Mouse (Mus musculus): ENCODE data around the gene Kmt2c. TPM values are rescaled to one million over a fixed set of nuclear protein-coding genes. Genes with fewer than 3 reads are reported as not detected.

Gene Kmt2c
- polyA plus RNA-seq, 2 experiments, result 7.1 TPM

- Histone ChIP-seq H3K27ac (no peak overlapping the region), H3K9ac (replicated peaks) (no peak overlapping the region), H3K9me3 (ENCODE audit: control insufficient read depth, low read length) (no peaks in the 10 kb centered on the region), H3K4me3 (ENCODE audit: insufficient read depth in 1 of 2, low read depth in 2 of 2, low read length in 2 of 2) (no peak overlapping the region), H3K27me3 (ENCODE audit: control insufficient read depth, insufficient read depth, low read length) (no peaks in the 10 kb centered on the region), H3K36me3 (replicated peaks; ENCODE audit: control insufficient read depth, insufficient read depth, low read depth) (no peaks in the 10 kb centered on the region), H3K4me2 (ENCODE audit: low read depth) (no peak overlapping the region), H3K4me1 (replicated peaks; ENCODE audit: control insufficient read depth in 2 of 2, insufficient read depth in 2 of 2, low read length in 1 of 2) (no peaks in the 10 kb centered on the region)
- ATAC-seq (ENCODE audit: insufficient read depth) (no peak), DNase-seq (ENCODE audit: low read depth in 3 of 3, low spot score in 3 of 3) (no peak)
- TF ChIP-seq EP300 (IDR thresholded peaks at IDR 0.05; ENCODE audit: low read depth), result no peak
- no peak for TF ChIP-seq CTCF (IDR thresholded peaks at IDR 0.05; ENCODE audit: low read depth)
- WGBS (ENCODE audit: insufficient replicate concordance), result 47% methylated on average over 3 of the region's 3 CpGs
Observed at GRCm38 (mm10) chr5:25519820-25520219, 21.2 kb upstream of the Kmt2c start.

GRCm38 (mm10) chr5:25517550-25517949, 19.0 kb upstream of the Kmt2c start:
- Histone ChIP-seq H3K4me3 (ENCODE audit: insufficient read depth in 1 of 2, low read depth in 2 of 2, low read length in 2 of 2) (no peak overlapping the region), H3K9ac (replicated peaks) (no peak overlapping the region), H3K27me3 (ENCODE audit: control insufficient read depth, insufficient read depth, low read length) (no peaks in the 10 kb centered on the region), H3K9me3 (ENCODE audit: control insufficient read depth, low read length) (no peaks in the 10 kb centered on the region), H3K4me2 (ENCODE audit: low read depth) (no peak overlapping the region), H3K36me3 (replicated peaks; ENCODE audit: control insufficient read depth, insufficient read depth, low read depth) (no peaks in the 10 kb centered on the region), H3K4me1 (replicated peaks; ENCODE audit: control insufficient read depth in 2 of 2, insufficient read depth in 2 of 2, low read length in 1 of 2) (no peaks in the 10 kb centered on the region), H3K27ac (no peak overlapping the region)
- TF ChIP-seq CTCF (IDR thresholded peaks at IDR 0.05; ENCODE audit: low read depth) (no peak), EP300 (IDR thresholded peaks at IDR 0.05; ENCODE audit: low read depth) (no peak)
- ATAC-seq (ENCODE audit: insufficient read depth) (no peak), DNase-seq (ENCODE audit: low read depth in 3 of 3, low spot score in 3 of 3) (no peak)
- WGBS (ENCODE audit: insufficient replicate concordance), result 63% methylated on average over 5 of the region's 5 CpGs

GRCm38 (mm10) chr5:25516301-25516895, 17.8 kb upstream of the Kmt2c start:
- DNase-seq (ENCODE audit: low read depth in 3 of 3, low spot score in 3 of 3), result no peak
- Histone ChIP-seq H3K36me3 (replicated peaks; ENCODE audit: control insufficient read depth, insufficient read depth, low read depth) (no peaks in the 10 kb centered on the region), H3K27me3 (ENCODE audit: control insufficient read depth, insufficient read depth, low read length) (no peaks in the 10 kb centered on the region), H3K4me3 (ENCODE audit: insufficient read depth in 1 of 2, low read depth in 2 of 2, low read length in 2 of 2) (no peak overlapping the region), H3K4me1 (replicated peaks; ENCODE audit: control insufficient read depth in 2 of 2, insufficient read depth in 2 of 2, low read length in 1 of 2) (no peaks in the 10 kb centered on the region), H3K9ac (replicated peaks) (no peak overlapping the region), H3K4me2 (ENCODE audit: low read depth) (no peak overlapping the region), H3K27ac (no peak overlapping the region), H3K9me3 (ENCODE audit: control insufficient read depth, low read length) (no peaks in the 10 kb centered on the region)
- TF ChIP-seq CTCF (IDR thresholded peaks at IDR 0.05; ENCODE audit: low read depth) (no peak), EP300 (IDR thresholded peaks at IDR 0.05; ENCODE audit: low read depth) (no peak)
- no peak for ATAC-seq (ENCODE audit: insufficient read depth)
- WGBS (ENCODE audit: insufficient replicate concordance), result 80% methylated on average over 11 of the region's 11 CpGs

GRCm38 (mm10) chr5:25515767-25516166, 17.2 kb upstream of the Kmt2c start, which contains the start of gene Cct8l1:
TSS of gene Cct8l1 (plus strand) at chr5:25516067.
- H3K4me2 ChIP-seq (ENCODE audit: low read depth), result no peak within 1 kb of the TSS
- no peaks in the 10 kb centered on the region for H3K4me1 ChIP-seq (replicated peaks; ENCODE audit: control insufficient read depth in 2 of 2, insufficient read depth in 2 of 2, low read length in 1 of 2)
- TF ChIP-seq EP300 (IDR thresholded peaks at IDR 0.05; ENCODE audit: low read depth) (no peak), CTCF (IDR thresholded peaks at IDR 0.05; ENCODE audit: low read depth) (no peak)
- H3K36me3 ChIP-seq (replicated peaks; ENCODE audit: control insufficient read depth, insufficient read depth, low read depth), result no peaks in the 10 kb centered on the region
- H3K9me3 ChIP-seq (ENCODE audit: control insufficient read depth, low read length), result no peaks in the 10 kb centered on the region
- no peaks in the 10 kb centered on the region for H3K27me3 ChIP-seq (ENCODE audit: control insufficient read depth, insufficient read depth, low read length)
- ATAC-seq (ENCODE audit: insufficient read depth), result no peak
- DNase-seq (ENCODE audit: low read depth in 3 of 3, low spot score in 3 of 3), result no peak
- H3K9ac ChIP-seq (replicated peaks), result no peak within 1 kb of the TSS
- no peak within 1 kb of the TSS for H3K4me3 ChIP-seq (ENCODE audit: insufficient read depth in 1 of 2, low read depth in 2 of 2, low read length in 2 of 2)
- no peak within 1 kb of the TSS for H3K27ac ChIP-seq
- 72% methylated on average over 5 of the region's 5 CpGs for WGBS (ENCODE audit: insufficient replicate concordance)

GRCm38 (mm10) chr5:25506041-25506440, 7.5 kb upstream of the Kmt2c start:
- H3K27me3 ChIP-seq (ENCODE audit: control insufficient read depth, insufficient read depth, low read length), result no peaks in the 10 kb centered on the region
- no peaks in the 10 kb centered on the region for H3K9me3 ChIP-seq (ENCODE audit: control insufficient read depth, low read length)
- DNase-seq (ENCODE audit: low read depth in 3 of 3, low spot score in 3 of 3) (no peak), ATAC-seq (ENCODE audit: insufficient read depth) (no peak)
- H3K36me3 ChIP-seq (replicated peaks; ENCODE audit: control insufficient read depth, insufficient read depth, low read depth), result no peaks in the 10 kb centered on the region
- H3K4me2 ChIP-seq (ENCODE audit: low read depth), result no peak overlapping the region
- no peak overlapping the region for H3K4me3 ChIP-seq (ENCODE audit: insufficient read depth in 1 of 2, low read depth in 2 of 2, low read length in 2 of 2)
- H3K4me1 ChIP-seq (replicated peaks; ENCODE audit: control insufficient read depth in 2 of 2, insufficient read depth in 2 of 2, low read length in 1 of 2), result no peaks in the 10 kb centered on the region
- H3K9ac ChIP-seq (replicated peaks), result no peak overlapping the region
- 84% methylated on average over 5 of the region's 5 CpGs for WGBS (ENCODE audit: insufficient replicate concordance)
- TF ChIP-seq CTCF (IDR thresholded peaks at IDR 0.05; ENCODE audit: low read depth), result no peak
- no peak overlapping the region for H3K27ac ChIP-seq

Measured in liver, embryonic 14.5 days (tissue).